Mouse (Mus musculus): ENCODE results near the gene Gm44511. TPM values are rescaled to one million over a fixed set of nuclear protein-coding genes. Genes with fewer than 3 reads are reported as not detected.
A peak's percentile ranks its signal among the peaks of the same experiment; 100 is the strongest.

Gene Gm44511
- total RNA-seq (2012; rRNA removed): not detected in 2 replicates
- not detected for polyA plus RNA-seq (2012; ENCODE audit: insufficient read depth in 1 of 2, insufficient read length in 2 of 2, low read depth in 1 of 2, low replicate concordance in 2 of 2, missing spikeins in 1 of 2)

GRCm38 (mm10) chr6:128826132-128826531 is at the start of gene Gm44511, which contains the start of gene Klrb1b:
Gene Gm44511, minus strand, starts transcription at chr6:128826315.
Gene Klrb1b, minus strand, starts transcription at chr6:128826331.
- Histone ChIP-seq H3K4me1 (ENCODE audit: control insufficient read depth in 1 of 2, insufficient read depth in 2 of 2, low read length in 2 of 2) (no peaks in the 10 kb centered on the region), H3K27ac (ENCODE audit: control insufficient read depth, low read depth, low read length) (no peak within 1 kb of the TSS), H3K36me3 (ENCODE audit: control insufficient read depth in 1 of 2, insufficient read depth in 2 of 2, low read length in 2 of 2) (no peaks in the 10 kb centered on the region), H3K9me3 (replicated peaks; ENCODE audit: insufficient read depth, low read length) (no peaks in the 10 kb centered on the region), H3K27me3 (ENCODE audit: control insufficient read depth in 1 of 2, insufficient read depth in 2 of 2, low read length in 2 of 2) (no peaks in the 10 kb centered on the region; a peak in 1 of 4 replicates), H3K4me3 (ENCODE audit: control insufficient read depth in 1 of 2, insufficient read depth in 1 of 2, low read depth in 2 of 2, low read length in 2 of 2) (no peak within 1 kb of the TSS), H3K79me2 (ENCODE audit: control insufficient read depth, insufficient read depth, low read length, poor library complexity) (no peaks in the 10 kb centered on the region), H3K9ac (ENCODE audit: control insufficient read depth, low read depth, low read length, poor library complexity, severe bottlenecking) (no peak within 1 kb of the TSS)
- DNase-seq (ENCODE audit: low read depth, low spot score): no peak
- TF ChIP-seq KAT2A (conservative IDR thresholded peaks at IDR 0.05; ENCODE audit: low read depth, low read length) (no peak), MYC (IDR thresholded peaks at IDR 0.05; ENCODE audit: low read depth, low read length) (no peak), POLR2AphosphoS5 (IDR thresholded peaks at IDR 0.05; ENCODE audit: borderline replicate concordance, low read depth, low read length) (no peak), EP300 (IDR thresholded peaks at IDR 0.05; ENCODE audit: low read depth in 1 of 2, low read length in 2 of 2) (no peak), ZNF384 (IDR thresholded peaks at IDR 0.05; ENCODE audit: low read depth, low read length) (no peak), MEF2A (IDR thresholded peaks at IDR 0.05; ENCODE audit: extremely low read depth, insufficient replicate concordance, low read depth, low read length, poor library complexity, severe bottlenecking) (no peak), RCOR1 (IDR thresholded peaks at IDR 0.05; ENCODE audit: low read depth, low read length) (no peak), ELF1 (IDR thresholded peaks at IDR 0.05; ENCODE audit: low read depth, low read length) (no peak), RAD21 (IDR thresholded peaks at IDR 0.05; ENCODE audit: low read depth, low read length) (no peak)

GRCm38 (mm10) chr6:128871910-128872610 is 45.9 kb upstream of the Gm44511 start:
- no peaks in the 10 kb centered on the region for H3K9me3 ChIP-seq (replicated peaks; ENCODE audit: insufficient read depth, low read length)
- no peaks in the 10 kb centered on the region for H3K79me2 ChIP-seq (ENCODE audit: control insufficient read depth, insufficient read depth, low read length, poor library complexity)
- DNase-seq (ENCODE audit: low read depth, low spot score): no peak
- H3K4me3 ChIP-seq (ENCODE audit: control insufficient read depth in 1 of 2, insufficient read depth in 1 of 2, low read depth in 2 of 2, low read length in 2 of 2): no peak overlapping the region
- H3K36me3 ChIP-seq (ENCODE audit: control insufficient read depth in 1 of 2, insufficient read depth in 2 of 2, low read length in 2 of 2): no peaks in the 10 kb centered on the region
- no peaks in the 10 kb centered on the region for H3K4me1 ChIP-seq (ENCODE audit: control insufficient read depth in 1 of 2, insufficient read depth in 2 of 2, low read length in 2 of 2)
- no peak overlapping the region for H3K27ac ChIP-seq (ENCODE audit: control insufficient read depth, low read depth, low read length)
- peak; percentile 68 for TF ChIP-seq ZNF384 (IDR thresholded peaks at IDR 0.05; ENCODE audit: low read depth, low read length)
- TF ChIP-seq POLR2AphosphoS2 (IDR thresholded peaks at IDR 0.05; ENCODE audit: low read length): no peak
- no peak overlapping the region for H3K9ac ChIP-seq (ENCODE audit: control insufficient read depth, low read depth, low read length, poor library complexity, severe bottlenecking)
- H3K27me3 ChIP-seq (ENCODE audit: control insufficient read depth in 1 of 2, insufficient read depth in 2 of 2, low read length in 2 of 2): no peaks in the 10 kb centered on the region

- H3K4me1 ChIP-seq (ENCODE audit: control insufficient read depth in 1 of 2, insufficient read depth in 2 of 2, low read length in 2 of 2): no peaks in the 10 kb centered on the region
- no peaks in the 10 kb centered on the region for H3K27me3 ChIP-seq (ENCODE audit: control insufficient read depth in 1 of 2, insufficient read depth in 2 of 2, low read length in 2 of 2)
- H3K27ac ChIP-seq (ENCODE audit: control insufficient read depth, low read depth, low read length): no peak overlapping the region
- no peaks in the 10 kb centered on the region for H3K79me2 ChIP-seq (ENCODE audit: control insufficient read depth, insufficient read depth, low read length, poor library complexity)
- no peaks in the 10 kb centered on the region for H3K36me3 ChIP-seq (ENCODE audit: control insufficient read depth in 1 of 2, insufficient read depth in 2 of 2, low read length in 2 of 2)
- no peaks in the 10 kb centered on the region for H3K9me3 ChIP-seq (replicated peaks; ENCODE audit: insufficient read depth, low read length)
- TF ChIP-seq NELFE (IDR thresholded peaks at IDR 0.05; ENCODE audit: low read depth, low read length) (no peak), USF2 (IDR thresholded peaks at IDR 0.05; ENCODE audit: borderline replicate concordance in 1 of 2, insufficient read depth in 1 of 2, low read depth in 1 of 2, low read length in 2 of 2) (no peak), TBP (IDR thresholded peaks at IDR 0.05; ENCODE audit: low read depth, low read length) (no peak), GATA1 (IDR thresholded peaks at IDR 0.05; ENCODE audit: low read depth, low read length) (no peak), E2F4 (IDR thresholded peaks at IDR 0.05; ENCODE audit: borderline replicate concordance, low read depth, low read length) (no peak), TCF12 (IDR thresholded peaks at IDR 0.05; ENCODE audit: low read depth, low read length) (no peak), RAD21 (IDR thresholded peaks at IDR 0.05; ENCODE audit: low read depth, low read length) (no peak), MEF2A (IDR thresholded peaks at IDR 0.05; ENCODE audit: extremely low read depth, insufficient replicate concordance, low read depth, low read length, poor library complexity, severe bottlenecking) (no peak)
- H3K9ac ChIP-seq (ENCODE audit: control insufficient read depth, low read depth, low read length, poor library complexity, severe bottlenecking): no peak overlapping the region
- no peak overlapping the region for H3K4me3 ChIP-seq (ENCODE audit: control insufficient read depth in 1 of 2, insufficient read depth in 1 of 2, low read depth in 2 of 2, low read length in 2 of 2)
- no peak for DNase-seq (ENCODE audit: low read depth, low spot score)
Measured at GRCm38 (mm10) chr6:128868861-128869260, 42.7 kb upstream of the Gm44511 start.
